Mouse (Mus musculus): ENCODE results near the gene Psmd13. TPM values are rescaled to one million over a fixed set of nuclear protein-coding genes. Genes with fewer than 3 reads are reported as not detected.
A peak's percentile ranks its signal among the peaks of the same experiment; 100 is the strongest.

Gene Psmd13
- polyA plus RNA-seq (2016; fragmentation: Nextera tagmentation; extraction: Ambion mirVana), result 343 and 348 TPM in 2 replicates

DNA sequence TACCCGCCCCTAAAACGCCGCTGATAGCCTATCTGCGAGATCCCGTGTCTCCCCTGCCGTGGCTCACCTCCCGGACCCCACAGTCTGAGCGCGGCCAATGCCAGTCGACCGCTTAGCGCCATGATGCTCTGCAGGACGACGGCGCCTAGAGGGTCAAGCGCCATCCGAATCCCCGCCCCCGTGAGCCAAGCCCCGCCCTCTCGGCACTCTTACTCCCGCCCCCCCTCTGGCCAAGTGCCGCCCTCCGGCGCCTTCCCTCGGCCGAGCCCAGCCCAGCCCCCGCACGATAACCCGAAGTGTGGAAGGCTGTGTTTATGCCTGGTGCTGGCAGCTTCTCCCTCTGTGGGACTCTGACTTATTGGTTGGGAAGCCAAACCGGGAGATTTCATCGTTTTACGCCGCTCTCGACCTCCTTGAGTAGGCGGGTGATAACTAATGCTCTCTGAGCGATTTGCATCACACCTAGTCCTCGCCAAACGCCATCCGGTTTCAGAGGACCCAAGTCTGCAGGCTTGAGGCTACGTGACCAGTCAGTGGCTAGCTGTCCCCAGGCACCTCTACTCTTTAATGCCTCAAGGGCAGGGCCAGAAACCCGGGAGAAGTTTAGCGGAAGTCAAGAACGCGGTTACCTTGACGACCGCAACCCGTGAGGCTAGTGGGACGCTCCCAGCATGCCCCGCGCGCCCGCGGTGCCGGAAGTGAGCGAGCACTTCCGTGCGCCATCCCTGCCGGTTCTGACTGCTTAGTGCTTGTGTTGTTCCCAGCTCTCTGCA is at the start of gene Psmd13, which contains the start of gene Sirt3:
Gene Psmd13 (plus strand): TSS at position 273 of the 773 bp plus-strand sequence.
Gene Sirt3 (minus strand): TSS at position 614 of the 773 bp plus-strand sequence.
- H3K36me3 ChIP-seq, result peaks cover 42% of the 10 kb centered on the region
- peak; percentile 94 for DNase-seq (ENCODE audit: low spot score)
- H3K27me3 ChIP-seq (ENCODE audit: low read depth, poor library complexity, severe bottlenecking), result no peaks in the 10 kb centered on the region
- H3K4me3 ChIP-seq, result peak within 1 kb of the TSS; percentile 96
- peak within 1 kb of the TSS; percentile 87 for H3K27ac ChIP-seq (replicated peaks)
- WGBS, result under 1% methylated on average over 59 of the region's 59 CpGs
- H3K9me3 ChIP-seq (replicated peaks), result no peaks in the 10 kb centered on the region
- H3K4me1 ChIP-seq, result peaks cover 23% of the 10 kb centered on the region

DNA sequence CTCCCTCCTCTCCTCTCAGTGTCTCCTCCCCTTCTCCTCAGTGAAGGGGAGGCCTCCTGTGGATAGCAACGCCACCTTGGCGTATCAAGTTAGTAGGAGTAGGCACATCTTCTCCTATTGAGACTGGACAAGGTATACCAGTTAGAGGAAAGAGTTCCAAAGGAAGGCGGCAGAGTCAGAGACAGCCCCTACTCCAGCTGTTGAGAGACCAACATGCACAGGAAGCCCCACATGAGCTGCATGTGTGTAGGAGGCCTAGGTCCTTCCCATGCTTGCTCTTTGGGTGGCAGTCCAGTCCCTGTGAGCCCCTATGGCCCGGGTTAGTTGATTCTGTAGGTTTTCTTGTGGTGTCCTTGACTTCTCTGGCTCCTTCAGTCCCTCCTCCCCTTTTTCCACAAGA is 48.4 kb upstream of the Psmd13 start:
- no peak overlapping the region for H3K4me3 ChIP-seq
- H3K9me3 ChIP-seq (replicated peaks), result no peaks in the 10 kb centered on the region
- no peaks in the 10 kb centered on the region for H3K27me3 ChIP-seq (ENCODE audit: low read depth, poor library complexity, severe bottlenecking)
- H3K27ac ChIP-seq (replicated peaks), result no peak overlapping the region
- no peaks in the 10 kb centered on the region for H3K36me3 ChIP-seq
- 86% methylated on average over 4 of the region's 4 CpGs for WGBS
- H3K4me1 ChIP-seq, result peaks cover 4% of the 10 kb centered on the region; the same call in 1 of the 2 replicates
- DNase-seq (ENCODE audit: low spot score), result no peak

DNA sequence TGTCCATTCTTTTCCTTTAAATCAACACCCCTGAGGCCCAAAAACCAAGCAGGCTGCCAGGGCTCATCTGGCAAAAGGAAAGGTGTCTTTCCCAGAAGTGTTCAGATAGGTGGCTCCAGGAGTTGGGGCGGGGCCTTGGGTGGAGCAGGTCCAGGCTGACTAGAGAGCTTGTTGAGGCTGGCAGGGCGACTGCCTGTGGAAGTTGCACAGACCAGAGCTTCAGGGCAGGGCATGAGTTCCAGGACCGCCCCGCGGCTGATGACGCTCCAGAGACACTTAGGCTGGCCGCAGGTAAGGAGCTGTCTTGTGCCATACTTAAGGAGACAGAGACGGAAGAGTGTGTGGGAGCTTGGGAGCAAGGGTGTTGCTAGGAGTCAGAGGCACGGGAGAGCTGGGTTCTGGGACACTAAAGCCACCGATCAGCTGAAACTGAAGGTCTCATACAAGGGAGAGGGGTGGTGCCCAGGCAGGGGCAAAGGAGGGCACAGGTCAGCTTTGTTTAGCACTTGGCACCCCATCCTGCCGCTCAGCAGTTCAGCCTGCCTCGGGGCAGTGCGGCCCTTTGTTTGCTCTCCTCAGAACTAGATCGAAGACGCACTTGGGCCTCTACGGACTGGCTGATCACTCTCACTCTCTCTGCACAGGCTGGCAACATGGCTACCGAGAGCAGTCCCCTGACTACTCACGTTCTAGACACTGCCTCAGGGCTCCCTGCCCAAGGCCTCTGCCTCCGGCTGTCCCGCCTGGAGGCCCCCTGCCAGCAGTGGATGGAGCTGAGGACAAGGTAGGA is 46.6 kb upstream of the Psmd13 start, which contains the start of gene Urah:
Gene Urah (plus strand): TSS at position 51 of the 790 bp plus-strand sequence.
- no peak for DNase-seq (ENCODE audit: low spot score)
- no peak within 1 kb of the TSS for H3K4me3 ChIP-seq
- WGBS, result 47% methylated on average over 20 of the region's 20 CpGs
- peaks cover 4% of the 10 kb centered on the region; the same call in 1 of the 2 replicates for H3K4me1 ChIP-seq
- no peaks in the 10 kb centered on the region for H3K36me3 ChIP-seq
- H3K27ac ChIP-seq (replicated peaks), result no peak within 1 kb of the TSS; the same call in 1 of the 2 replicates
- H3K27me3 ChIP-seq (ENCODE audit: low read depth, poor library complexity, severe bottlenecking), result peaks cover 7% of the 10 kb centered on the region; the same call in 1 of the 2 replicates
- no peaks in the 10 kb centered on the region for H3K9me3 ChIP-seq (replicated peaks)

DNA sequence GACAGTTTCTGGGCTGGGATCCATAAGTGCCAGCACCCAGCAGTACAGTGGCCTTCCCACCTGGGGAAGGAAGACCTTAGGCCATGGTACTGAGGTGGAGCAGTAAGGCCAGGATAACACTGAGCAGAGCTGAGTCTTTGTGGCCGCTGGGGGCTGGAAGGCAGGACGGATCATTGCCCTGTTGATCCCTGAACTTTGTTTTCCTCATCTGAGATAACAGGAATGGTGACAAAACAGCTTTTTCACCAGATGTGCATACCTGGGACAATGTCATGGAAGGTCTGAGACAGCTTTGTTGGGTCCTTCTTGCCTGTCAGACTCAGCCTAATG is 46.0 kb upstream of the Psmd13 start:
- no peak for DNase-seq (ENCODE audit: low spot score)
- H3K9me3 ChIP-seq (replicated peaks), result no peaks in the 10 kb centered on the region

DNA sequence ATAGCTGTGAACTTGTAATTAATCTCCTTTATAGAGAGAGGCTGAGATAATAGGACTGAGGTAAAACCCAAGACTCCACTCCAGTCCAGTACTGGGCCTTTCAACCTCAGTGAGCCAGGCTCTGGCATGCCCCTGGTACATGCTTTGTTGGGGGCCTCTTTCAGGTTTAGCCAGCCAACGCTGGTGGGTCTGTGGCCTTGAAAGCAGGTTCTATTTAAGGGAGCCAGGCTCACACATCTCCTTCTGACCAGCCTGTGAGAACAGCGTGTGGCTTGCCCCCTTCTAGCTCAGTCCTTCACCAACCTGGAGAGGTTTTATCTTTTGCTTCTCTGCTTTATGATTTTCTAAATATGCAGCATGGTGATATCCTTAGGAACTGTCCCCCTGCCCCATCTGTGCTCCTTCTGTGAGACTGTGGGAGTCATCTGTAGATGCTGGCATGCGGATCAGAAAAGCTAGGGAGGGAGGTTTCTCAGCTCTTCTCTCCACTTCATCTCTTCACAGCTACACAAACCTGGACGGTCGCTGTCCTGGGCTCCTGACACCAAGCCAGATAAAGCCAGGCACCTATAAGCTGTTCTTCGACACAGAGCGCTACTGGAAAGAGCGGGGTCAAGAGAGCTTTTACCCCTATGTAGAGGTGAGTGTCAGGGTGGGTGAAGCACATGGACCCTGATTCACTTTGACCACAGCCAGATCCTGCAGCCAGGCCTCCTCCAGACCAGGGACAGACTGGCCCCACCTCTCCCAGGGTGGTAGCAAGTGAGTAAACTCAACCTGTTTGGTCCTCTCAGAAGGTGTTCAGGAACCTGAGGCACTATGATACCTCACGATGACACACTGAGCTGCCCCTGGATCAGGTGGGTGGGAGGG is 45.3 kb upstream of the Psmd13 start:
- no peak for DNase-seq (ENCODE audit: low spot score)
- Histone ChIP-seq H3K27me3 (ENCODE audit: low read depth, poor library complexity, severe bottlenecking) (peaks cover 20% of the 10 kb centered on the region), H3K9me3 (replicated peaks) (no peaks in the 10 kb centered on the region), H3K27ac (replicated peaks) (no peak overlapping the region), H3K36me3 (no peaks in the 10 kb centered on the region), H3K4me1 (peaks cover 4% of the 10 kb centered on the region; the same call in 1 of the 2 replicates), H3K4me3 (no peak overlapping the region)
- 88% methylated on average over 9 of the region's 9 CpGs for WGBS

More for the DNA sequence above, 46.0 kb upstream of the Psmd13 start:
- Histone ChIP-seq H3K27me3 (ENCODE audit: low read depth, poor library complexity, severe bottlenecking) (peaks cover 13% of the 10 kb centered on the region; the same call in 1 of the 2 replicates), H3K36me3 (no peaks in the 10 kb centered on the region), H3K4me3 (no peak overlapping the region), H3K4me1 (peaks cover 4% of the 10 kb centered on the region; the same call in 1 of the 2 replicates), H3K27ac (replicated peaks) (no peak overlapping the region; the same call in 1 of the 2 replicates)
- 77% methylated on average over 2 of the region's 2 CpGs for WGBS

DNA sequence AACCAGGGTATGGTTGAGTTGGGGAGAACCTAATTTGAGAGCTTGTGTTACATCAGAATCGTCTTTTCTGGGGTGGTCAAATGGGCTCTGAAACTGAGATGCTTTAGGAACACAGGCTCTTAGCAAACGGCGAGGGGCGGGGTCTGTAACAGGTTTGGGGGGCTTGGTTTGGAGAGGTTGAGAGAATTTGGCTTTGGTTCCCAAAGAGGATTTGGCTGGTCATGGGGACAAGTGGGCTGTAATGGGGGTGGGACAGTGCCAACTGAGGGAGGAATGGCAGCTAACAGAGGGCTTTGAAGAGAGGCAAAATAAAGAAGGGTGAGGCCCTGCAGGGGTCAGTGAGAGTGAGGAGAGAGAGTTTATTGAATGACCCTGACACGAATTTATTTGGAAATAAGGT is 42.2 kb upstream of the Psmd13 start:
- Histone ChIP-seq H3K36me3 (no peaks in the 10 kb centered on the region), H3K9me3 (replicated peaks) (no peaks in the 10 kb centered on the region), H3K27me3 (ENCODE audit: low read depth, poor library complexity, severe bottlenecking) (peaks cover 50% of the 10 kb centered on the region), H3K4me1 (peaks cover 4% of the 10 kb centered on the region; the same call in 1 of the 2 replicates), H3K4me3 (no peak overlapping the region), H3K27ac (replicated peaks) (no peak overlapping the region)
- 61% methylated on average over 5 of the region's 5 CpGs for WGBS
- no peak for DNase-seq (ENCODE audit: low spot score)

DNA sequence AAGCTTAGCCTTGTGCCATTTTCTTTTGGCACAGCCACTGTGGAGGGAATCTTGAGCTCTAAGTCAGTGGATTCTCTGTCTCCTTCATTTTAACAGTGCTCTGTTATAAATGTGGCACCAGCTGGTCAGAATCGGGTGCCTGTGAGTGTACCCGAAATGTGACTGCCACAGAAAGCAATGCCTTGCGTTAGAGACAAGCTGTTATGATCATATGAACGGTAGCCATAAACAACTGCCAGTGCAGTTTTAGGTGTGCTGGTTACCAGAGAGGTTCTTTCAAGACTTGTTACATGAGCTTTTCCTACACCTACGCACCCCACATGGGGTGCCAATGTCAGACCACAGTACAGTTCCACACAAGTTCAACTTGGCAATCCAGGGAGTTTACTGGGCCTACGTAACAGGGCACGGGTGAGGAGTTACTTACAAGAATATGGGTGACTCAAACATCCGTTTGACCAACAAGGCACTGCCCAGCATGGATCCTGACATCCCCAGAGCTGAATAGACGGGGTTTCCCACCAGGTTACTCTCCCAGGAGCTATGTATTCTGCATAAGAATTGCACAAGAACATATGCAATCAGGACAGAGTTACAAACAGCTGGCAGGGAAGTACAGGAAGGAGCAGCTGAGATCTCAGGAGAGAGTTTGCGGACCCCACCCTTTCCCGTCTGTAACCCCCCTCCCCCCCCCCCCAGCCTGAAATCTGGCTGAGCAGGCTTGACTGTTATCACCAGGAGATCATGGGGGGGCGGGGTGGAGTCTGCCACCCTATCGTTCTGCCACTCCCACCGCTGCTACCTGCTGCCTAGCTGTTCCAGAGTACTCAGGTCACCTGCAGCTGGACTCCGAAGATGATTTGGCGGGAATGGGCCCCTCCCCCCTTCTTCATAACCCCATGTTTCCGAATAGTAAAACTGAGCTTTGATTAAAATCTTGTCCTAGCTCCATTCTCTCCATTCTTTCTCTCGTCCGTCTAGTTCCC is 40.7 kb upstream of the Psmd13 start:
- Histone ChIP-seq H3K4me1 (peaks cover 3% of the 10 kb centered on the region; the same call in 1 of the 2 replicates), H3K9me3 (replicated peaks) (no peaks in the 10 kb centered on the region), H3K27me3 (ENCODE audit: low read depth, poor library complexity, severe bottlenecking) (peaks cover 50% of the 10 kb centered on the region), H3K4me3 (no peak overlapping the region), H3K36me3 (no peaks in the 10 kb centered on the region), H3K27ac (replicated peaks) (no peak overlapping the region)
- DNase-seq (ENCODE audit: low spot score), result no peak
- 39% methylated on average over 19 of the region's 19 CpGs for WGBS

DNA sequence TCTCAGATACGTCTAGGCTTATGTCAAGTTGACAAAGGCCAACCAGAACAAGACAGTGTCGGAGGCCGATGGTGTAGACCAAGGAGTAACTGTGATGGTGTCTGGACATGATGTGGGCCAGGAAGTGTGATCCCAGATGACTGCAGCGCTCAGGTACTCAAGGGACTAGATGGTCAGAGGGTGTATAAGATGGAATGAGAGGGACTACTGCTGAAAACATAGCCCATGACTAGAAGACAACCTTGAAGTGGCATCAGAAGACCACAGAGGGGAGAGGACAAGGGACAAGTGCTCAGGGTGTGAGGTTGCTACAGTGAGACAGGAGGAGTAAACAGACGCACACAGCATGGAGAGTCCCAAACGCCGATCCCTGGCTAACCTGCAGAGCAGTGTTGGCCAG is 38.0 kb upstream of the Psmd13 start:
- peaks cover 50% of the 10 kb centered on the region for H3K27me3 ChIP-seq (ENCODE audit: low read depth, poor library complexity, severe bottlenecking)
- 83% methylated on average over 7 of the region's 7 CpGs for WGBS

DNA sequence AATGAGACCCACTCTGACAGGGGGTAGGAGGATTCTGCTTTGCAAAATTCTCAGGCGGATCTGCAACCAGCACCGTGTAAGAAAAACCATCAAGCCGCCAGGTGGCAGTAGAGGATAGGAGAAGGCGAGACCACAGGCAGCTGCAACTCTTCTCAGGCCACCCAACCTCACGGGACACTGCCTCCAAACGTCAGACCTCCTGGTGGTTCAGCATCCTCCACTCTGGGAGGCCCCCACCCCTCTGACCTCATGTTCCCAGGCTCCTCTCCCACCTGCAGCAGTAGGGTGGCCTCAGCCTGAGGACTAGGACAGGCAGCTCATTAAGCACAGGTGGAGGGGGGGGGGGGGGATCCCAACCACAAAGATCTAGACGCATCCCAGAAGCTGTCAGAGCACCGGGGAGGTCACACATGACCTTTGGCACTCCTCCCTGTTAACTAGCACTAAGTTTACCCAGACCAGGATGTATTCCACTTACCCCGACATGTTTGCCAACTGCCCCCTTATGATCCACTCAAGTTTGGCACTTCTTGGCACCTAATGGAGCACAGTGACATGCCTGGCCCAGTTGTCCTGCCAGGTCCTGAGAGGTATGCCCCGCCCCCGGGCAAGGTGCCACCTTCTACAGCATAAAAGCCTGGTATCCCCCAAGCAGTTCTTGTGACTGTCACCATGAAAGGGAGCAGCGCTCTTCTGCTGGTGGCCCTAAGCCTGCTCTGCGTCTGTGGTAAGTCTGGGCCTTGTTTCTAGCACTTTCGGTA is 36.7 kb upstream of the Psmd13 start, which contains the start of gene Scgb1c1:
Gene Scgb1c1 (plus strand): TSS at position 643 of the 761 bp plus-strand sequence.
- no peak within 1 kb of the TSS; the same call in 1 of the 2 replicates for H3K4me3 ChIP-seq
- DNase-seq (ENCODE audit: low spot score), result peak; percentile 87
- 35% methylated on average over 14 of the region's 14 CpGs for WGBS
- H3K4me1 ChIP-seq, result peaks cover 3% of the 10 kb centered on the region; the same call in 1 of the 2 replicates
- H3K27ac ChIP-seq (replicated peaks), result peak within 1 kb of the TSS; percentile 69
- no peaks in the 10 kb centered on the region for H3K9me3 ChIP-seq (replicated peaks)
- no peaks in the 10 kb centered on the region for H3K36me3 ChIP-seq
- H3K27me3 ChIP-seq (ENCODE audit: low read depth, poor library complexity, severe bottlenecking), result peaks cover 44% of the 10 kb centered on the region

More for the DNA sequence above, 38.0 kb upstream of the Psmd13 start:
- Histone ChIP-seq H3K27ac (replicated peaks) (no peak overlapping the region), H3K36me3 (no peaks in the 10 kb centered on the region), H3K9me3 (replicated peaks) (no peaks in the 10 kb centered on the region), H3K4me1 (peaks cover 3% of the 10 kb centered on the region; the same call in 1 of the 2 replicates), H3K4me3 (no peak overlapping the region)
- DNase-seq (ENCODE audit: low spot score), result no peak

DNA sequence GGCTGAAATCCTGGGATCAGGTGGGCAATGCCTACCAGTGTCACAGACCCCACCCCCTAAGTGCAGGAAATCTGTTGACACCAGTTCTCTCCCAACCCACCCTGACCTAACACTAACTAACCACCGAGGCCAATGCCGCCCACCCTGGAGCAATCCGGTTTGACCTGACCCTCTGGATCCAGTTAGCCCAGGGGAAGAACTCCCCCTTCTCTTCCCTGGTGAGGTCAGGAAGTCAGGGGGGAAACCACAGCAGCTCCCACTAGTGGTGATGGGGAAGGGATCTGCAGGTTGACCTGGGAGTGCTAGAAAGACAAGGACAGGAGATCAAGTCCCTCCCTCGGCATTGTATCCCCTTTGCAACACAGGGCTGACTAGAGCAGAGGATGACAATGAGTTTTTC is 36.1 kb upstream of the Psmd13 start:
- Histone ChIP-seq H3K9me3 (replicated peaks) (no peaks in the 10 kb centered on the region), H3K4me3 (no peak overlapping the region), H3K4me1 (peaks cover 3% of the 10 kb centered on the region; the same call in 1 of the 2 replicates), H3K36me3 (no peaks in the 10 kb centered on the region), H3K27ac (replicated peaks) (no peak overlapping the region), H3K27me3 (ENCODE audit: low read depth, poor library complexity, severe bottlenecking) (peaks cover 38% of the 10 kb centered on the region)
- DNase-seq (ENCODE audit: low spot score), result no peak
- 69% methylated on average over 4 of the region's 4 CpGs for WGBS
